Mouse (Mus musculus): ENCODE measurements at regions not wholly inside any gene's neighbourhood (a gene's known extent, or its start where the extent isn't known, plus 50 kb on each side); places are given as distances from the start of the nearest gene placed in this dataset.

GRCm38 (mm10) chr17:15311822-15312221, 64.8 kb downstream of the Dll1 start:
- no peak overlapping the region for H3K4me2 ChIP-seq
- H3K4me3 ChIP-seq (replicated peaks): no peak overlapping the region
- WGBS: 22% methylated on average over 4 of the region's 4 CpGs
- H3K27ac ChIP-seq: no peak overlapping the region
- ATAC-seq (ENCODE audit: insufficient number of reproducible peaks, insufficient read depth, low FRiP score, low TSS enrichment, low read depth): no peak
- peaks cover 5% of the 10 kb centered on the region; the same call in 1 of the 2 replicates for H3K27me3 ChIP-seq
- 0 out of 2 replicates have a peak, but pooled peaks cover 3% of the 10 kb centered on the region for H3K9me3 ChIP-seq
- H3K36me3 ChIP-seq: no peaks in the 10 kb centered on the region
- H3K4me1 ChIP-seq (replicated peaks): peaks cover 5% of the 10 kb centered on the region; the same call in 1 of the 2 replicates
- no peak overlapping the region for H3K9ac ChIP-seq (replicated peaks)

- no peak for ATAC-seq (ENCODE audit: insufficient number of reproducible peaks, insufficient read depth, low FRiP score, low TSS enrichment, low read depth)
- Histone ChIP-seq H3K27ac (no peak overlapping the region), H3K4me3 (replicated peaks) (no peak overlapping the region), H3K27me3 (peaks cover 5% of the 10 kb centered on the region; the same call in 1 of the 2 replicates), H3K36me3 (no peaks in the 10 kb centered on the region), H3K9me3 (0 out of 2 replicates have a peak, but pooled peaks cover 3% of the 10 kb centered on the region), H3K4me1 (replicated peaks) (peaks cover 5% of the 10 kb centered on the region; the same call in 1 of the 2 replicates), H3K4me2 (no peak overlapping the region), H3K9ac (replicated peaks) (no peak overlapping the region)
- 81% methylated on average over 2 of the region's 2 CpGs for WGBS
Observed at GRCm38 (mm10) chr17:15310465-15310864, 66.2 kb downstream of the Dll1 start.

GRCm38 (mm10) chr17:15302110-15302509, 74.6 kb downstream of the Dll1 start:
- WGBS: 67% methylated on average over 1 of the region's 1 CpGs
- H3K27me3 ChIP-seq: no peaks in the 10 kb centered on the region
- no peaks in the 10 kb centered on the region for H3K36me3 ChIP-seq
- no peak overlapping the region for H3K9ac ChIP-seq (replicated peaks)
- H3K9me3 ChIP-seq: no peaks in the 10 kb centered on the region
- no peak overlapping the region for H3K4me2 ChIP-seq
- H3K4me1 ChIP-seq (replicated peaks): no peaks in the 10 kb centered on the region
- no peak overlapping the region for H3K4me3 ChIP-seq (replicated peaks)
- no peak for ATAC-seq (ENCODE audit: insufficient number of reproducible peaks, insufficient read depth, low FRiP score, low TSS enrichment, low read depth)
- H3K27ac ChIP-seq: no peak overlapping the region

- no peak for ATAC-seq (ENCODE audit: insufficient number of reproducible peaks, insufficient read depth, low FRiP score, low TSS enrichment, low read depth)
- no peaks in the 10 kb centered on the region for H3K27me3 ChIP-seq
Observed at GRCm38 (mm10) chr17:15299743-15300371, 76.8 kb downstream of the Dll1 start.

GRCm38 (mm10) chr17:15294165-15294585, 82.5 kb downstream of the Dll1 start:
- Histone ChIP-seq H3K9me3 (no peaks in the 10 kb centered on the region), H3K4me2 (no peak overlapping the region), H3K27ac (no peak overlapping the region), H3K36me3 (no peaks in the 10 kb centered on the region), H3K4me1 (replicated peaks) (peaks cover 8% of the 10 kb centered on the region; the same call in 1 of the 2 replicates), H3K9ac (replicated peaks) (no peak overlapping the region), H3K4me3 (replicated peaks) (no peak overlapping the region), H3K27me3 (no peaks in the 10 kb centered on the region)
- no peak for ATAC-seq (ENCODE audit: insufficient number of reproducible peaks, insufficient read depth, low FRiP score, low TSS enrichment, low read depth)
- WGBS: 22% methylated on average over 5 of the region's 5 CpGs

More at GRCm38 (mm10) chr17:15299743-15300371, 76.8 kb downstream of the Dll1 start:
- no peaks in the 10 kb centered on the region for H3K9me3 ChIP-seq
- no peak overlapping the region for H3K27ac ChIP-seq
- H3K4me3 ChIP-seq (replicated peaks): no peak overlapping the region
- 58% methylated on average over 13 of the region's 13 CpGs for WGBS
- no peaks in the 10 kb centered on the region for H3K36me3 ChIP-seq
- no peaks in the 10 kb centered on the region for H3K4me1 ChIP-seq (replicated peaks)
- H3K4me2 ChIP-seq: no peak overlapping the region
- H3K9ac ChIP-seq (replicated peaks): no peak overlapping the region

GRCm38 (mm10) chr17:15292490-15293070, 84.1 kb downstream of the Dll1 start:
- ATAC-seq (ENCODE audit: insufficient number of reproducible peaks, insufficient read depth, low FRiP score, low TSS enrichment, low read depth): no peak
- H3K4me3 ChIP-seq (replicated peaks): no peak overlapping the region
- H3K9ac ChIP-seq (replicated peaks): no peak overlapping the region
- H3K4me2 ChIP-seq: no peak overlapping the region
- H3K36me3 ChIP-seq: no peaks in the 10 kb centered on the region
- no peak overlapping the region for H3K27ac ChIP-seq
- 82% methylated on average over 11 of the region's 11 CpGs for WGBS
- peaks cover 8% of the 10 kb centered on the region; the same call in 1 of the 2 replicates for H3K4me1 ChIP-seq (replicated peaks)
- no peaks in the 10 kb centered on the region for H3K27me3 ChIP-seq
- H3K9me3 ChIP-seq: no peaks in the 10 kb centered on the region

- H3K4me3 ChIP-seq (replicated peaks): no peak overlapping the region
- H3K9ac ChIP-seq (replicated peaks): no peak overlapping the region
- no peak for ATAC-seq (ENCODE audit: insufficient number of reproducible peaks, insufficient read depth, low FRiP score, low TSS enrichment, low read depth)
- peaks cover 8% of the 10 kb centered on the region; the same call in 1 of the 2 replicates for H3K4me1 ChIP-seq (replicated peaks)
- H3K4me2 ChIP-seq: no peak overlapping the region
- 20% methylated on average over 4 of the region's 4 CpGs for WGBS
- H3K27ac ChIP-seq: no peak overlapping the region
- no peaks in the 10 kb centered on the region for H3K27me3 ChIP-seq
- H3K36me3 ChIP-seq: no peaks in the 10 kb centered on the region
- no peaks in the 10 kb centered on the region for H3K9me3 ChIP-seq
Observed at GRCm38 (mm10) chr17:15291626-15292025, 85.0 kb downstream of the Dll1 start.

GRCm38 (mm10) chr17:15290326-15290725, 86.3 kb downstream of the Dll1 start:
- 88% methylated on average over 1 of the region's 1 CpGs for WGBS
- no peak for ATAC-seq (ENCODE audit: insufficient number of reproducible peaks, insufficient read depth, low FRiP score, low TSS enrichment, low read depth)
- Histone ChIP-seq H3K4me2 (no peak overlapping the region), H3K4me3 (replicated peaks) (no peak overlapping the region), H3K9me3 (no peaks in the 10 kb centered on the region), H3K27ac (no peak overlapping the region), H3K27me3 (no peaks in the 10 kb centered on the region), H3K4me1 (replicated peaks) (peaks cover 14% of the 10 kb centered on the region), H3K9ac (replicated peaks) (no peak overlapping the region), H3K36me3 (no peaks in the 10 kb centered on the region)

GRCm38 (mm10) chr17:15289062-15289461, 87.6 kb downstream of the Dll1 start:
- H3K4me3 ChIP-seq (replicated peaks): no peak overlapping the region
- H3K4me2 ChIP-seq: no peak overlapping the region
- ATAC-seq (ENCODE audit: insufficient number of reproducible peaks, insufficient read depth, low FRiP score, low TSS enrichment, low read depth): no peak
- no peaks in the 10 kb centered on the region for H3K36me3 ChIP-seq
- H3K27ac ChIP-seq: no peak overlapping the region
- no peak overlapping the region for H3K9ac ChIP-seq (replicated peaks)
- H3K9me3 ChIP-seq: no peaks in the 10 kb centered on the region
- peaks cover 19% of the 10 kb centered on the region for H3K4me1 ChIP-seq (replicated peaks)
- WGBS: 83% methylated on average over 5 of the region's 5 CpGs
- no peaks in the 10 kb centered on the region for H3K27me3 ChIP-seq

GRCm38 (mm10) chr17:15288640-15289039, 88.0 kb downstream of the Dll1 start:
- Histone ChIP-seq H3K4me2 (no peak overlapping the region), H3K9me3 (no peaks in the 10 kb centered on the region), H3K27me3 (no peaks in the 10 kb centered on the region), H3K36me3 (no peaks in the 10 kb centered on the region), H3K4me1 (replicated peaks) (peaks cover 18% of the 10 kb centered on the region), H3K9ac (replicated peaks) (no peak overlapping the region), H3K4me3 (replicated peaks) (no peak overlapping the region), H3K27ac (no peak overlapping the region)
- 91% methylated on average over 8 of the region's 8 CpGs for WGBS
- ATAC-seq (ENCODE audit: insufficient number of reproducible peaks, insufficient read depth, low FRiP score, low TSS enrichment, low read depth): no peak

GRCm38 (mm10) chr17:15286596-15286995, 90.1 kb downstream of the Dll1 start:
- Histone ChIP-seq H3K9ac (replicated peaks) (no peak overlapping the region), H3K9me3 (no peaks in the 10 kb centered on the region), H3K4me3 (replicated peaks) (no peak overlapping the region), H3K27ac (no peak overlapping the region), H3K36me3 (no peaks in the 10 kb centered on the region), H3K4me2 (no peak overlapping the region), H3K4me1 (replicated peaks) (peaks cover 17% of the 10 kb centered on the region), H3K27me3 (no peaks in the 10 kb centered on the region)
- no peak for ATAC-seq (ENCODE audit: insufficient number of reproducible peaks, insufficient read depth, low FRiP score, low TSS enrichment, low read depth)
- WGBS: 86% methylated on average over 2 of the region's 2 CpGs

All from limb, embryonic 12.5 days (tissue).